Mouse (Mus musculus): ENCODE data around the gene Mvb12b.

The Mvb12b gene

GRCm38 (mm10) chr2:33885264-33885651 is 2.5 kb downstream of the Mvb12b start:
- DNase-seq: peak; percentile 94

- DNase-seq: peak; percentile 96
Measured at GRCm38 (mm10) chr2:33884623-33885263, 3.0 kb downstream of the Mvb12b start.

GRCm38 (mm10) chr2:33879223-33879622 is 8.5 kb downstream of the Mvb12b start:
- no peak for DNase-seq

GRCm38 (mm10) chr2:33878437-33878836 is 9.3 kb downstream of the Mvb12b start:
- no peak for DNase-seq

GRCm38 (mm10) chr2:33877663-33878360 is 9.9 kb downstream of the Mvb12b start:
- DNase-seq: no peak

GRCm38 (mm10) chr2:33876529-33877290 is 11.0 kb downstream of the Mvb12b start:
- peak; percentile 92 for DNase-seq

- peak; percentile 88 for DNase-seq
Measured at GRCm38 (mm10) chr2:33875594-33875993, 12.2 kb downstream of the Mvb12b start.

- DNase-seq: no peak
Measured at GRCm38 (mm10) chr2:33874856-33875576, 12.7 kb downstream of the Mvb12b start.

GRCm38 (mm10) chr2:33874367-33874766 is 13.4 kb downstream of the Mvb12b start:
- DNase-seq: no peak

GRCm38 (mm10) chr2:33873501-33873900 is 14.2 kb downstream of the Mvb12b start:
- no peak for DNase-seq

GRCm38 (mm10) chr2:33872841-33873271 is 14.9 kb downstream of the Mvb12b start:
- peak; percentile 92 for DNase-seq

GRCm38 (mm10) chr2:33871181-33871520 is 16.6 kb downstream of the Mvb12b start:
- DNase-seq: no peak

GRCm38 (mm10) chr2:33870369-33871180 is 17.2 kb downstream of the Mvb12b start:
- DNase-seq: peak; percentile 99

- peak; percentile 90 for DNase-seq
Measured at GRCm38 (mm10) chr2:33869689-33870343, 17.9 kb downstream of the Mvb12b start.

- DNase-seq: no peak
Measured at GRCm38 (mm10) chr2:33868996-33869688, 18.6 kb downstream of the Mvb12b start.

GRCm38 (mm10) chr2:33868322-33868721 is 19.4 kb downstream of the Mvb12b start:
- no peak for DNase-seq

GRCm38 (mm10) chr2:33856746-33857145 is 31.0 kb downstream of the Mvb12b start:
- no peak for DNase-seq

- no peak for DNase-seq
Measured at GRCm38 (mm10) chr2:33853011-33853976, 34.5 kb downstream of the Mvb12b start.

GRCm38 (mm10) chr2:33847196-33847834 is 40.4 kb downstream of the Mvb12b start:
- DNase-seq: no peak
